Mouse (Mus musculus) G1E (cell line): ENCODE measurements around the gene Emilin1. TPM values are rescaled to one million over a fixed set of nuclear protein-coding genes. Genes with fewer than 3 reads are reported as not detected.

ENCODE experiments used
- ATAC-seq: 2 replicates; pipeline ENCODE4 v1.8.0; 2016; ENCODE audit warnings: mild to moderate bottlenecking; ENCODE audit not compliant: insufficient number of reproducible peaks, poor library complexity, low FRiP score, severe bottlenecking; ENCODE audit errors: extremely low read depth
- DNase-seq: peaks from one replicate; pipeline ENCODE4 v3.0.0; 2012; ENCODE audit warnings: low spot score
- H3K27me3 ChIP-seq: 2 replicates; pipeline ENCODE4 v1.6.1; 2012; ENCODE audit warnings: mild to moderate bottlenecking, low read length, inconsistent platforms; ENCODE audit not compliant: insufficient read depth
- H3K36me3 ChIP-seq: replicated peaks from 2 replicates; pipeline ENCODE3; 2012; ENCODE audit warnings: mild to moderate bottlenecking, inconsistent platforms
- H3K4me1 ChIP-seq: 2 replicates; pipeline ENCODE4 v1.6.1; 2012; ENCODE audit warnings: low read depth, low read length, inconsistent platforms, mixed read lengths; ENCODE audit not compliant: insufficient read depth
- H3K4me3 ChIP-seq: 2 replicates; pipeline ENCODE4 v1.5.1; 2012; ENCODE audit warnings: low read depth, mild to moderate bottlenecking, inconsistent platforms, low read length, moderate library complexity, mixed read lengths
- H3K9me3 ChIP-seq: replicated peaks from 2 replicates; pipeline ENCODE4 v1.6.1; 2012; ENCODE audit warnings: inconsistent platforms
- CTCF ChIP-seq: IDR thresholded peaks from 2 replicates; pipeline ENCODE4 v1.5.1; 2012; ENCODE audit warnings: low read depth, low read length, inconsistent platforms, mixed read lengths
- GATA1 ChIP-seq: IDR thresholded peaks from 2 replicates; pipeline ENCODE4 v1.6.1; 2012; ENCODE audit warnings: borderline replicate concordance, low read length, inconsistent platforms, mixed read lengths
- GATA2 ChIP-seq: IDR thresholded peaks from 2 replicates; pipeline ENCODE4 v1.6.1; 2012; ENCODE audit warnings: low read depth, low read length, inconsistent platforms, borderline replicate concordance
- POLR2AphosphoS5 ChIP-seq: IDR thresholded peaks from 2 replicates; pipeline ENCODE4 v1.6.1; 2012; ENCODE audit warnings: low read depth, low read length, inconsistent platforms; ENCODE audit not compliant: insufficient replicate concordance
- TAL1 ChIP-seq: conservative IDR thresholded peaks from 2 replicates; pipeline ENCODE4 v1.6.1; 2012; ENCODE audit warnings: low read depth, low read length, inconsistent platforms, mixed read lengths
- polyA plus RNA-seq: library from polyadenylated mRNA; stranded (reverse); fragments of >175 nt; gene quantifications from 2 replicates; pipeline ENCODE4 v1.2.3, GENCODE M21; 2012
- total RNA-seq, 2 experiments: library from RNA; stranded (forward) in 1 of 2; stranded (reverse) in 1 of 2; fragments of 200-1000 nt in 1 of 2; fragments of >200 nt in 1 of 2; fragmentation: Nextera tagmentation in 1 of 2; gene quantifications; 2 replicates each; pipeline ENCODE4 v1.2.3; 2014 to 2017

Gene Emilin1
- total and polyA plus RNA-seq, 3 experiments = 0.38 to 2.6 (median 1.3) TPM

- no peak for TF ChIP-seq GATA1
- TF ChIP-seq GATA2 = no peak
- no peak for TF ChIP-seq POLR2AphosphoS5
- TF ChIP-seq CTCF = no peak
- TF ChIP-seq TAL1 = no peak
- peaks cover 36% of the 10 kb centered on the region for H3K4me1 ChIP-seq
- H3K9me3 ChIP-seq = no peaks in the 10 kb centered on the region
- H3K36me3 ChIP-seq = peaks cover 25% of the 10 kb centered on the region
- peaks cover 26% of the 10 kb centered on the region for H3K27me3 ChIP-seq
- no peak for ATAC-seq
- no peak overlapping the region; the same call in 1 of the 2 replicates for H3K4me3 ChIP-seq
- no peak for DNase-seq
Observed at GRCm38 (mm10) chr5:30923119-30923518, 9.9 kb downstream of the Emilin1 start.

GRCm38 (mm10) chr5:30924614-30925013 is 11.4 kb downstream of the Emilin1 start:
- ATAC-seq (no peak), DNase-seq (no peak)
- no peak for TF ChIP-seq GATA2
- no peak for TF ChIP-seq GATA1
- TF ChIP-seq POLR2AphosphoS5 = no peak
- no peak for TF ChIP-seq TAL1
- TF ChIP-seq CTCF = no peak
- no peaks in the 10 kb centered on the region for H3K9me3 ChIP-seq
- peaks cover 13% of the 10 kb centered on the region for H3K27me3 ChIP-seq
- H3K4me3 ChIP-seq = no peak overlapping the region
- H3K4me1 ChIP-seq = peaks cover 28% of the 10 kb centered on the region
- peaks cover 25% of the 10 kb centered on the region for H3K36me3 ChIP-seq

- Histone ChIP-seq H3K36me3 (peaks cover 25% of the 10 kb centered on the region), H3K4me3 (no peak overlapping the region), H3K9me3 (no peaks in the 10 kb centered on the region), H3K4me1 (peaks cover 26% of the 10 kb centered on the region), H3K27me3 (peaks cover 9% of the 10 kb centered on the region)
- no peak for ATAC-seq
- no peak for DNase-seq
- TF ChIP-seq GATA1 (no peak), CTCF (no peak), GATA2 (no peak), POLR2AphosphoS5 (no peak), TAL1 (no peak)
Observed at GRCm38 (mm10) chr5:30925217-30925616, 12.0 kb downstream of the Emilin1 start.

- TF ChIP-seq TAL1 (no peak), POLR2AphosphoS5 (no peak), GATA1 (no peak), CTCF (no peak), GATA2 (no peak)
- peaks cover 29% of the 10 kb centered on the region for H3K36me3 ChIP-seq
- H3K4me1 ChIP-seq = peaks cover 17% of the 10 kb centered on the region
- no peak for ATAC-seq
- no peaks in the 10 kb centered on the region for H3K9me3 ChIP-seq
- no peak overlapping the region for H3K4me3 ChIP-seq
- peaks cover 8% of the 10 kb centered on the region; the same call in 1 of the 2 replicates for H3K27me3 ChIP-seq
- no peak for DNase-seq
Observed at GRCm38 (mm10) chr5:30926073-30926472, 12.9 kb downstream of the Emilin1 start.

- TF ChIP-seq GATA1 (no peak), POLR2AphosphoS5 (no peak)
- H3K27me3 ChIP-seq = peaks cover 11% of the 10 kb centered on the region; the same call in 1 of the 2 replicates
- H3K36me3 ChIP-seq = peaks cover 29% of the 10 kb centered on the region
- no peak overlapping the region for H3K4me3 ChIP-seq
- peaks cover 2% of the 10 kb centered on the region for H3K4me1 ChIP-seq
- no peak for ATAC-seq
- no peaks in the 10 kb centered on the region for H3K9me3 ChIP-seq
- no peak for DNase-seq
Observed at GRCm38 (mm10) chr5:30927945-30928529, 14.8 kb downstream of the Emilin1 start.

- no peaks in the 10 kb centered on the region; the same call in 1 of the 2 replicates for H3K4me1 ChIP-seq
- H3K36me3 ChIP-seq = peaks cover 16% of the 10 kb centered on the region
- no peaks in the 10 kb centered on the region for H3K9me3 ChIP-seq
- ATAC-seq (no peak), DNase-seq (no peak)
- peaks cover 28% of the 10 kb centered on the region for H3K27me3 ChIP-seq
- no peak for TF ChIP-seq GATA2
- 0 out of 2 replicates have a peak, but pooled peaks have one; percentile 17 for TF ChIP-seq CTCF
- no peak for TF ChIP-seq TAL1
- no peak for TF ChIP-seq POLR2AphosphoS5
- no peak for TF ChIP-seq GATA1
- H3K4me3 ChIP-seq = no peak overlapping the region
Observed at GRCm38 (mm10) chr5:30930121-30930520, 16.9 kb downstream of the Emilin1 start.

- no peak for TF ChIP-seq GATA1
- TF ChIP-seq CTCF = no peak
- TF ChIP-seq TAL1 = no peak
- no peak for TF ChIP-seq POLR2AphosphoS5
- no peak for TF ChIP-seq GATA2
- no peak for ATAC-seq
- Histone ChIP-seq H3K27me3 (peaks cover 32% of the 10 kb centered on the region), H3K36me3 (peaks cover 12% of the 10 kb centered on the region), H3K4me1 (no peaks in the 10 kb centered on the region; the same call in 1 of the 2 replicates), H3K4me3 (no peak overlapping the region), H3K9me3 (no peaks in the 10 kb centered on the region)
- DNase-seq = no peak
Observed at GRCm38 (mm10) chr5:30930846-30931245, 17.6 kb downstream of the Emilin1 start.
